Mouse (Mus musculus): Measurements from ENCODE around the gene D10Wsu102e.

DNA sequence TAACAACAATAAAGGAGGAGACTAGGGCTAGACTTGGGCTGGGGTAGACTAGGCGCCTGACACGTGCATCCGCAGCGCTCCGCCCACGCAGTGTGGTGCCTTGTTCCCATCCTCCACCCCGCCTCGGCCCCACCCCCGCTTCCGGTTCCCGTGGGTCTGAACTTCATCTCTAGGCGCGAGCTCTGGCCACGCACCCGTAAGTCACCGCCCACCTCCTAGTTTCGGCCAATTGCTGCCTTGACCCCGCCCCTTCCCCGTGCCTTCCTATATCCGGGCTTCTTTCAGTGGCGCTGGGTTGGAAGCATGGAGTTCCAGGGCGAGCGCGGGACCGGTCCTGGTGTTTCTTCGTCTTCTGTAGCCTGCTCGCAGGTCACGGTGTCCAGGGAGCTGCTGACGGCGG, at the start of gene D10Wsu102e:
- TF ChIP-seq MAX (IDR thresholded peaks at IDR 0.05) = peak; percentile 93
- no peak for TF ChIP-seq CTCF (IDR thresholded peaks at IDR 0.05; ENCODE audit: control insufficient read depth, insufficient read depth, insufficient read length)
- no peak for TF ChIP-seq CEBPB (IDR thresholded peaks at IDR 0.05; ENCODE audit: low read depth)
- TF ChIP-seq MYOD1 (IDR thresholded peaks at IDR 0.05; ENCODE audit: control insufficient read depth, insufficient read length, low read depth) = no peak
- no peak for TF ChIP-seq USF1 (IDR thresholded peaks at IDR 0.05; ENCODE audit: low read depth)
- no peak for TF ChIP-seq FOSL1 (IDR thresholded peaks at IDR 0.05; ENCODE audit: insufficient read depth, low read length, poor library complexity, severe bottlenecking)
- no peak for TF ChIP-seq MYOG (IDR thresholded peaks at IDR 0.05; ENCODE audit: control insufficient read depth, extremely low read depth, insufficient read length)

All from C2C12 (cell line).